Mouse (Mus musculus) heart, adult 18-20 months (tissue): ENCODE measurements around the gene Kirrel. TPM values are rescaled to one million over a fixed set of nuclear protein-coding genes. Genes with fewer than 3 reads are reported as not detected.

Experiments
- DNase-seq, 2 experiments: peaks; one replicate each; pipeline ENCODE4 v3.0.0; 2021 to 2022; ENCODE audit warnings: mixed read lengths in 1 of 2
- total RNA-seq, 2 experiments: library from RNA; stranded (reverse); gene quantifications; 2 replicates each; pipeline ENCODE4 v1.2.3; 2021

Kirrel gene
- total RNA-seq, 2 experiments from 2014 or later = 5.4 to 6.3 TPM

DNA sequence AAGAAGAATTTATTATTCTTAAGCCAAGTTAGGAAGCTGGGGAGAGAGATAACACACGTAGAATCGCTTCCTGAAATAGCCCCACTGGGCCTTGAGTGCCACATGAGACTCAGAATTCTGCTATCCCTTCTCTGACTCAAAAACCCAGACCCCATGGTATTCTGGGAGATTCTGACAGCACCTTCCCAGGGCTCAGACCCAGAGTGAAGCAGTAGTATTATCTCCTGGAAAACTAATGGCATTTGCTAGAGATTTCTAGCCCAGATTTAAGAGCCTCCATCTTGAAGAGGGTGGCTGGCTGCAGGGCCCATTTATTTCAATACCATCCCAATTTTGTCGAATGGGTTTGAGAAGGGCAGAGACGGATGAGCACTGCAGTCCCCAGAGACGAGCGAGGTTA lies 6.9 kb downstream of the Kirrel start:
- peak in 1 of 2 experiments; percentile 3 for DNase-seq

DNA sequence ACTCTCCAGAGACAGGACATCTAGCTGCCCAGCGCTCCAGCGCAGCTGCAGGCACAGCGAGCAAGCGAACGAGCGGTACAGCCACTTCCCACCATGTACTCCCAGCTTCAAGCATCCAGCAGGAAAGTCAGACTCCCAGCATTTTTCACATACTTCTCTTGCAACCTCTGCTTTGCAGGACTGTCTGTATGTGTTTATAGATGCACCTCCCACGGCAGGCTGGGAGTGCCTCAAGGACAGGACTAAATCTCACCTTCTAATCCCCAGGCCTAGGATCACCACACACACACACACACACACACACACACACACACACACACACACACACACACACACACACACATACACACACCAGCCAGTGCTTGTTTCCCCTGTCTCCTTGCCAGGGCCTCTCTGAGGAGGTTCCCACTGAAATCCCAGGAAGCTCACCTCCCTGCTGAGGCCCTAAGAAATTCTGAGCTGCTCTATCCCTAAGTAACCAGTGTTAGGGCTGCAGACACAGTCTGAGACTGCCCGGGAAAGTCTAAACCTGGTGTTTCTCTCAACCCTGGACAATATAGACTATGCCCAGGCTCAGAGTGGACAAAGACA lies 9.2 kb downstream of the Kirrel start:
- DNase-seq = peak in 1 of 2 experiments; percentile 26

DNA sequence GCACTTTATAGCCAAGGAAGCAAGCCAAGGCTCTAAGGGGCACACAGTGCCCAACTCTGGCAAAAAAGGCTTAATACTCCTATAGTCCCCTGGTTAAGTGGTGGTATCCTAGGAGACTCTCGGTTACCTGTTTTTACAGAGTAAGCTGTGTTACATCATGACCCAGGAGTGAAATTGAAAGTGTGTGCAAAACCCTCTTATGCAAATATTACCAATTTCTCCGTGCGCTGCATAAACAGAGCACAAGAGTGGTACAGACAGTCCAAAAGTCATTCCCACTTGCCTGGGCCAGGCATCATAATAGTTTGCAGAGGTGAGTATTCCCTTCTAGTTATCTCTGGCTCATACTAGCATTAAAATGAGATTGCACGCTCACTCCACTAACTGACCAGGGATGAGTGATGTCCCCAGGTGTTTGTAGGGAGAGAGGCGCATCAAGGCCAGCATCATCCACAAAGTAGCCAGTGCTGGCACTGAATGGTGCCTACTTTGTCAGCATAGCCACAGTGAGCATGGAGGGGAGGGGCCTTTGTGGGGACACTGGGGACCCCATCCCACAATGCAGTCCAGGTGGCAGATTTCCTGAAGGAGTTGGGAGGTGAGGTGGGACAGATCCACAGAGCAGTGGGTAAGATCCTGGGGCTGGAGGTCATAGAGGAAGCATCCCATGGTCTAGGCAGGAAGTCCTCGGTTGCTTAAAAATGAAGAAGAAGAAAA lies 10.3 kb downstream of the Kirrel start:
- peak in 1 of 2 experiments; percentile 2 for DNase-seq

DNA sequence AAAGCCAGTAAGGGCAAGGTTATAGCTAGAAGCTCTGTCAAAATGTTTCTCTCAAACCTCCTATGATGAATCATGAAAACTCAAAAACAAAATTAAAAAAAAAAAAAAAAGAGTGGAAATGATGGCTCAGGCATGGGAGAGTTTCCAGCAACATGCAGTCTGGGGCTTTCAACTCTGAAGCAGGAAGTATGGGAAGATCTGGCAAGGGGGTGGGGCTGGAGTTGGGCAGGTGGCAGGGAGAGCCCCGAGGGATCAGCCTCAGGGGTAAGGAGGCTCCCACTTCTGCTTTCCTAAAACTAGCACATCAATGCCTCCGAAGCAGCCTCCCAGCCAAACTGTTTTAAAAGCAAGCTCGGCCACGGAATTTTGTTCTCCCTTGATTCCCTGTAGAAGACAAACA lies 11.4 kb downstream of the Kirrel start:
- peak; percentile 35 to 46 for DNase-seq

DNA sequence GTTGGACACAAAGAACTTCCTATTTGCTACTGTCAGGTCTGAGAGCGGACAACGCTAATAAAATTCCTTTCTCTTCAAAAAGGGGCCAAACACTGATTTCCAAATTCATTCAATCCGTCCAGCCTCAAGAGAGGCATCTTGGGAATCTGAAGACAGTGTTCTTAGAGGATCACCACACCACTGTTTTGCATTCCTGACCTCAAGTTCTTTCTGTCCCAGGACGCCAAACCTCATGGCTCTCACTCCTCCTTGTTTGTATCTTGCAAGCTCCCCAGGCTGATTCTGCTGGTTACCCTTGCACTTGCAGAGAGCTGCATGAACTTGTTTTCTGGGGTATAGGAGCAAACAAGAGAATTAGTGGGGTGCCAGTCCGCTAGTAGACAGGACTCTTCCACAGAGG lies 12.2 kb downstream of the Kirrel start:
- DNase-seq = peak; percentile 38 to 48

DNA sequence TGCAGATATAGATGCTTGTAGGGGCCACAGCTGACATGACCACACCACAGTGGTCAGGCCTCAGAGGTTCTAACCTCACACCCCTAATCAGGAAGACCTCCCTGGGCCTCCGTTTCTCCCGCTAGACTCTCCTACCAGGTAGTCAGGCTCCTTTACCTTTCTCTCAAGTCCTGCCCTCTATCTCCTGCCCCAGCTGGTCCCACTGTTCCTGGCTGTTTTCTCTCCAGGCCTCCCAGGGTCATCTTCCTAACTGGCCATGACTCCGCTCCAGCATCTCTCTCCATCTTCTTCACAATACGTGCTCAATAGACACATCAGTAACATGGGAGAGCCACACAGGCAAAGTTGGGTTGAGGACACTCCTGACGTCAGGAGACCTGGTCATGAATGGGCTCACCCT lies 12.9 kb downstream of the Kirrel start:
- no peak for DNase-seq

DNA sequence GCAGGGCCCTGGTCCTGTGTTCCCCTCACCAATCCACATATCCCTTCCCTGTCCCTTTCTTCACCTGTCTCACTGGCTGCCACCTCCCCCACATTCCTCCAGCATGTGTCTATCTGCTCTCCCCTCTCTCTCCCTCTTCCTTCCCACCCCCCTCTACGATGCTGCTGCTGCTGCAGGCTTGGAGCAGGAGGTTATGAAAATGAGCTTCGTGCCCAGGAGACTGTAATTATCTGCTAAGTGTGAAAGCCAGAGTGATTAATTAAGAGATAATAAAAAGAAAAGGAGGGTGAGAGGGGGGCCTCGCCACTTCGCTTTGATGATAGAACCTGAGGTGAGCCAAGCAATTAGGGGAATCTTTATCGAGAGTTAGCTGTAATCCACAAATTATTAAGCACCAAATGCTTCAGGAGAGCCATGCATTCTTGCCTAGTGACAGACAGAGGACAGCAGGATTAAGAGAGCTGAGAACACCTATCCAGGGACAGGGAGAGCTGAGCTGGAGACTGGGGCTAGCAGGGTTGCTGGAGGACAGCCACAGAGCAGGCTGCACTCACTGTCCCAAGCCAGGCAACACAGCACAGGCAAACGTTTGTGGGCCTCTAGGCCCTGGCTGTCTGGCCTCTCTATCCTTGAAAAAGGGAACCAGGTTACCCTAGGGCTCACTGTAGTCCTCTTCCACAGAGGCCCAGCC lies 13.6 kb downstream of the Kirrel start:
- no peak for DNase-seq

DNA sequence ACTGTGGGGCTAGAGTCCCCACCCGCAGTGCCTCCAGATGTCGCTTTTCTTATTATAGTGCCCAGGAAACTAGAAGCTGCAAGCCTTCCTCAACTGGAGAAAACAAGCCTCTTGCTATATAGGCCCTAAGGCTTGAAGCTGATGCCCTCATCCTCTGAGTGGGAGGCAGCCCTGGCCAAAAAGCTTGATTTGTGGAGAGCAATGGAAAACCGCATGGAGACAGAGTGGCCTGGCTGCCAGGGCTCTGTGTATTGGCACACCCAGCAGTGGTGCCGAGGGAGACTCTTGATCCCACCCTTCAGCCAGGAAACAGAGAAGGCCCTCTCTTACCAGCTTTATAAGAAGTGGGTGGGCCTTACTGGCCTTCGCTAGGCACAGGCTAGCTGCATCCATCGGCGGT lies 15.4 kb downstream of the Kirrel start:
- no peak for DNase-seq

DNA sequence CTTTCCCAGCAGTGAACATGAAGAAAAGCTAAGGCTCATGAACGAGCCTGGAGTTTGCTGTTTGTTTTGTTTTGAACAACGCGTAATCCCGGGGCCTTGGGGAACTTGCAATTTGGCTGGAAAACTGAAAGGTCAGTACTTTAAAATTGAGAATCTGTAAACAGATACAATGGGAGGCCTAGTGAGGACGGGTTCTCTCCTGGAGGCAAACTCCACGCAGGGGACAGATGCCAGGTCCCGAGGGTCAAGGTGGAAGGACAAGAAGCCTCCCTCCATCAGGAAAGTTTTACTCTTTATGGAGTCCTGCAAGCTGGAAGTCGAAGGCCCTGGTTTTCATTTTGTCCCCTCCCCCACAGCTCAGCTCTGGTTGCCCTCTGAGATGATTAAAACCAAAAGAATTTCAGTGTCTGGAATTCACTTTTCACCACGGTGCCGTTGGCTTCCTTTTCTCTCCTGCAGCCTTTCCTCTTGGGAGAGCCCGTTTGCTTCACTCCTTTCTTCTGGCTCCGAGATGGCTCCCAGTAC lies 16.7 kb downstream of the Kirrel start:
- DNase-seq = peak; percentile 75 to 76

DNA sequence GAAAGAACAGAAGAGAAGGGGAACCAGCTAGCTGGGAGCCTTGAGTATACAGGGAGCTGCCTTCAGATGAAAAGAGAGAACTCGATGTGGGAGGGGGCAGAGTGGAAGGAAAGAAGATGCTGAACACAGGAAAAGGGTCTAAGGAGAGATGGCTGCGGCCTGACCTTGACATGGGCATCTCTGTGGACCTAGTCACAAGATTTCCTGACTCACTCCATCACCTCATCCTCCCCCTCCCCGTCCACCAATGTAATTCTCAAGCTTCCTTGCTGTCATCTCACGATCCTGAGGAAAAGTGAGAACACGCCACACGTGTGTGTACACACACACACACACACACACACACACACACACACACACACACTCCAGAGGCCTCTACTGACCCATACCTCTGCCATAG lies 17.2 kb downstream of the Kirrel start:
- no peak for DNase-seq

DNA sequence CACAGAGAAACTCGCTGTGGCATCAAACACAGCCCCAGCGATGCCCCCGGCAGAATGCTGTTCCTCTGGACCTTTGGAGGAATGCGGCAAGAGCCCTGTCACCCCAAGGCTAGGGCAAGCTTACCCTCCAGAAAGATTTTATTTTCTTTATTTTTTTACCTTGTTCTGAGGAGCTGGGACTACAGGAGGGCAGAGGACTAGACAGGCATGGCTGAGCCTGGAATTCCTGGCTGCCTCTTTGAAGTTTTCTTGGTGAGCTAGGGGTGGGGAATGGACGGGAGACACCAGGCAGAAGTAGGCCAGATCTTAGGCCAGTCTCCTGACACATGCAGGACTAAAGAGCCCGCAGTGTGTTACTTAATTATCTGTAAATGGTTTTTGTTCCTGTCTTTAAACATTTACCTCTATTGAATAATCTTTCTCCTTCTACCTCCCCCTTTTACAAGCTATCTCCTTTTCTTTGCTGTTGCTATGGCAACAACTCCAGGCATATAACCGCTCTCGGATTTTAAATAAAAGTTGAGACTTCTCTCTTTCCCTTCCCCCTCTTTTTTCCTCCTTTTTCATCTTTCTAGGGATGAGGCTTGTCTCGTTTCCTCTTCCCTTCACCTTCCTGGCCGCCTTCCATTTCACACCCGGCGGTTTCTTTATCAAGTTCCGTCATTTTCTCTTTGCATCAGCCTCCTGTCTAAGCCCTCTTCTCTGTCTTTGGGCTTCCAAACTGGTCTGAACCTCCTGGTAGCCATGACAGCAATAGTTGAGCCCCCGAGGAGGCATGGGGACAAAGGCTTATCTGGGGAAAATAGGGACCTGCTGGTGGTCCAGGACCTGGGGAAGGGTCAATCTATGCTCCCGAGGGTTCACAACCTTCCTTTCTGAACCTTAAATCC lies 19.9 kb downstream of the Kirrel start:
- no peak for DNase-seq

DNA sequence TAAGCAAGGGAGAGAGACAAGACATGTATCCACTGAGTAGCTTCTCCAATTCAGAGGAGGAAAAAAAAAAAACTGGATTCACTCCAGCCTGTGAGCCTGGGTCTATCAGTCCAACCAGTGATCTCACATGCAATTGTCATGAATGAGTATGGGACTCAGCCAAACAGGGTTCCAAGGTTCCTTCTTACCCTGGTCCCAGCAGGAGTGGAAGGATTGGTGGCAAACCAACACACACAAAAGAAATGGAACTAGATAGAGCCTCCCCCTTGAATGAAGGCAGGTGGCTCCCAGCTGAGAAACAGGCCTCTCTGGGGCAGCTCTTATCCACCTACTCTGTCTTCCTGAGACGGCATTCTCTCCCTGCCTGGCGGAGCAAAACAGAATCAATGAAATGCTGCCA lies 21.5 kb downstream of the Kirrel start:
- DNase-seq = no peak

DNA sequence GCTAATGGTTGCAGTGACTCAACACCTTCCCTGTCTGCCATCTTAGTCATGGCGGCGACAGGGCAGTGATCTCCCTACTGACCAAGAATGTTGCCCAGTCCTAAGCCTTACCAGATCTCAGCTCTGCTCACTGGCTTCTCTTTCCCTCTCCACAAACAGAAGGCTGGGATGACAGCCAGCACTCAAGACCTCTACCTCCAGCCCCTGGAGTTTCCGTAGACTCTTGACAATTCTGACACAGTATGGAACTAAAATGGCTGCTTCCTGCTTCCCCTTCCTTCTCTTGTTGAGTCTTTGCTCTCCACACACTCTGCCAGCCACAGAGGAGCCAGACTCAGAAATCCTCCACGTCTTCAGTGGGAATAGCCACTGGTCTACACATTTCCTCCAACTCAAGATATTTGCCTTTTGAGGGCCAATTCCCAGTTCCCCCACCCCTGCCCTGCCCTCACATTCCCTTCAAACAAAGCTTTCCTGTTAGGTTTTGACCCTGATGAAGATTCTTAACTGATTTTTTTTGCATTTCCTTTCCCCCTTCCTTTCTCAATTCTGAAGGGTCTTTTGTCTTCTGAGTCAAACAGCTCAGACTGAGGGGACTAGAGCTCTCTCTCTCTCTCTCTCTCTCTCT lies 22.3 kb downstream of the Kirrel start:
- no peak for DNase-seq

DNA sequence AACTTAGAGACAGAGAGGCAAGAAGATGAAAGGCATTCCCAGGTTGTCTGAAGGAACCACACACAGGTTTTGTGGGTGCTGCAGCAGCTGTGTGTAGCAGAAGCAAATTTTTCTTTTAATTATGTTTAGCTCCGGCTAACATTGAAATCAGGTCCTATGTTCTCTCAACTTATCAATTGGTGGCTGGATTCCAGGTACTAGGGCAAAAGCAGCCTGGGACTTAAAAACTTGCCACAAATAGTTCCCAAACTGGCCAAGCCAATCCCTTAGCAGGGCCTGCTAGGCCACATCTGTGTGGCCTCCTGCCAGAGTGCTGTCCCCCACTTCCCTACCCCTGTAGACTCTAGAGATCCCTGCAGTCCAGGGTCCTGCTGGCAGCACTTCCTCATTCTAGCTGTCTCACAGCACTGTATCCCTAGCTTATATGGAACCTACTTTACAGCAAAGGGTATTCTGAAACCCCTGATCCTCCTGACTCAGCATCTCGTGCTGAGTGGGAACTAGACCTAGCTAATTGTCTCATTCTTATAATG lies 23.2 kb downstream of the Kirrel start:
- DNase-seq = peak; percentile 40 to 56

DNA sequence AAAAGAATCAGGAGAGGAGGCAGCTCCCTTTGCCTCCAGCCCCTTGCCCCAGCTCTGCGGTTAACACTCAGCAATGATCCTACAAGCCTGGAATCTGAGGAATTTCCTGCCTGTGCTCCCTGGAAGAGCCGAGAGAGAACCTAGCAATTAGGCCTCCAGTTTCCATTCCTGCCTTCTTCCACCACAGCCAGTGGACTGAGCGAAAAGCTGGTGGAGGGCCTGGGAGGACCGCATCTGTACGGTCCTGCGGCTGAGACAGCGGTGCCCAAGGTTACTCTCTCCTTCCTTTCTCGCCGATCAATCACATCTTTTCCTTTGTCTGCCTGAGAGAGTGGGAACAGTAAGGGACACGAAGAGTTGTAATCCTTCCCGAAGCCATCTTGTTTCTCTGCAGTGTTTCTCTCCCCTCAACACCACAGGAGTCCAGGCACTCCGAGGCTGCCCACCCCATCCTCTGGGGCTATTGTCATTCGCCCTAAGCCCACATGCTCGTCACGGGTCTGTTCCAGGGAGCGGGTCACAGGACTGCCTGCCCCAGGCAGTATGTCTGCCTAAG lies 23.8 kb downstream of the Kirrel start:
- peak; percentile 70 to 81 for DNase-seq

DNA sequence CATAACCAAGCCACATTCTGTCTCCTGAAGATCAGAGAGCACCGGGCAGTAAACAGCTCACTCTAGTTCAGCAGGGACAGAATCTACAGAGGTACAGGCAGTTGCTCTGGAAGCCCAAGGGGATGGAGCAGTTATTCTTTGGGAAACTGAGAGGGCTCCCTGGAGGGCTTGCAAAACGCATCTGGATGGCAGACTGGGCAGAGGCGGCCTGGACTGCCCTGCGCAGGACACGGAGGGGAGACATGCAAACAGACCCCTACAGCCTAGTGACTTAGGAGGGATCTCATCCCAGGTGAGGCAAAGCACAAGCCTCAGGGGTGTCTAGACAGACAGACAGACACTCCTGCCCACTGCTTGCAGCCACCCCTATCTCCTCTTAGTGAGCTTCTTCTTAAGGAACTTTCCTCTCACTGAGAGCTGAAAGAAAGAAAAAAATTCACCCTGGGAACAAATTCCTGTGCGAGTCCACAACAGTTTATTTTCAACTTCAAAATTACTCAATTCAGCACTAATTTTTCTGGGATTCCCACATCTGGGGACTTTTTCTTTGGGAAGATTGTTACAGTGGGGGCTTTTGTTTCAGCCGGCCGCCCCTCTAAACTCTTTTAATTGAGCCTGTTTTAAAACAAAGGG lies 24.4 kb downstream of the Kirrel start:
- no peak for DNase-seq

DNA sequence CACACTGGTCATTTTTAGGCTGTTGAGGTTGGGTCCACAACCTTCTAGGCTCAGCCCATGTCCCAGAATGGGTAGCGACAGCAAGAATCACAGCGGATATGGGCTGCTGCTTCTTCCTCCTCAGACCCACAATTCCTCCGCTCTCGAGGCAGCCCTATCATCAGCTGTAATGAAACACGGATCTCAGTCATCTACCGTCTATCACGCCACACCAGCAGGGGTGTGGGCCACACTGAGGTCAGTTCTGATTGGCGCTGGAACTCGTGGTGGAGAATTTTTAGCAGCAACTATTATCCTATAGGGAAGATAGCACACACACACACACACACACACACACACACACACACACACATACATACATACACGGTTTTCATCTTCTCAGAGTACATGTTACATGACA lies 25.1 kb downstream of the Kirrel start:
- no peak for DNase-seq

DNA sequence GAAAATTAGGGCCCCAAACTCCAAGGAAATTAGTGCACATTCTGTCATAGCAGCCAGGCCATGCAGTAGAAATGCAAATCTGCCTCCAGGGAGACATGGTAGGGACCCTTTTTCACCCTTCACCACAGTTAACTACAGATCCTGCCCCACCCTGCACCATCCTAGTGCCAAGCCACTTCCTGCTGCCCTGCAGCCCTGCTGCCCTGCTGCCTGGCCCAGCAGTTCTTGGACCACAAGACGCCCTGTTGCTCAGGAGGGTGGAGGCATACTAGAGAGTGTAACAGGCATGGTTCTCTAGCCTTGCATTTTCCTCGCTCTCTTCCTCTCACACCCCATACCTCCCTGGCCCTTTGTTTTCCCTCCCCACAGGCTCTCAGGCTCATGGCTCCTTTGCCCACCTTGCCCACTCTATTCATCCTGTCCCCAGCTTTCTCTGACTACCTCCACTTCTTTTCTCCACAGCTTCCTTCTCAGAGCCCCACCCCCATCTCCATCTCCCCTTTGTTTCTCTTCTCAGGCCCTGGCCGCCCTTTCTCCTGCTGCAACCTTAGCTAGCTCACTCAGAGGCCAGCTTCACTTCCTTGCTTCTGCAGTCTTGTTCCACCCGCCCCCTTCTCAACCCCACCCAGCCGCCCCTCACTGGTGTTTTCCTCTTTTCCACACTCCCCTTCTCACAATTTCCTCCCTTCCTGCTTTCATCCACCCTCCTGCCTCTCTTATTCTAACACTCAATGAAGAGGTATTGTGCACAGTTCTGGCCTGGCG lies 29.9 kb downstream of the Kirrel start:
- no peak for DNase-seq

DNA sequence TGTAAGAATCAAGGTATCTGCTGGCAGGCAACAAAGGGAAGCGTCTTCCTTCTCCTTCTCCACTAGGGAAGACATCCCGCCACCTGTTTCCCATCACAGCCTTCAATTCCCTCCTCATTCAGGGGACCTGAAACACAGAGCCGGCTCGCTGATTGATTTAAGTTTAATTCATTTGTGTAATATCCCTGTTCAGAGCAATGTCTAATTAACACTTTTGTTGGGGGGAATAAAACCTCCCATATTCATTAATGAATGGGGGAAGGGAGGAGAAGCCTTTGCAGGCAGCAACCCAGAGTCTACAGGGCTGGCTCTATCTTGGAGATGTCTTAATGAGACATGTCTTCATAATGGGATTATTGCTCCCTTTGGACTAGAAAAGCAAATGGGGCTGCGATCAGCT lies 34.3 kb downstream of the Kirrel start:
- no peak for DNase-seq

DNA sequence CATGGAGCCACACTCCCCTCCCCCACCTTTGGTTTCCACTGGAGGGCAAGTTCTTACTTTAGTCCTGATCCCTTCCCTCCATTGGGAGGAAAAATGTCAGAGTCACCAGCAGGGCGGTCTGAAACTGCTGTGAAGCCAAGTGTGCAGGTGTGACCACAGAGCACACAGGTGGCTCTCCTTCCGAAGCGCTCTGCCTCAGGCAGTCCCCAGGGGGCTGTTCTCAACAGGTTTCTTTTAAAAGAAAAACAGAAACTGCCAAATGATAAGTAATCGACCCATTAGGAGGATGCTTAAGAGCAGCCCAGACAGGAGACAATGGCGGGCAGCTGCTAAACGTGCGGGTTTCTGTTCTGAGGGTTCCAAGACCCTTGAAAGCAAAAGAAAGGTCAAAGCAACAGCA lies 37.8 kb downstream of the Kirrel start:
- DNase-seq = no peak
